Mouse (Mus musculus): ENCODE results near the gene Ankle1.
A peak's percentile ranks its signal among the peaks of the same experiment; 100 is the strongest.

Gene Ankle1

GRCm38 (mm10) chr8:71405401-71406098, at the start of gene Ankle1:
Gene Ankle1 (plus strand): TSS chr8:71406010.
- DNase-seq (ENCODE audit: low read depth, low spot score) = peak; percentile 96

GRCm38 (mm10) chr8:71358026-71358425, 47.8 kb upstream of the Ankle1 start:
- DNase-seq (ENCODE audit: low read depth, low spot score) = peak; percentile 52

GRCm38 (mm10) chr8:71366771-71367528, 38.9 kb upstream of the Ankle1 start, which contains the start of gene Use1:
Gene Use1 (plus strand): TSS chr8:71366848.
- peak; percentile 99 for DNase-seq (ENCODE audit: low read depth, low spot score)

GRCm38 (mm10) chr8:71367529-71368176, 38.2 kb upstream of the Ankle1 start:
- no peak for DNase-seq (ENCODE audit: low read depth, low spot score)

- DNase-seq (ENCODE audit: low read depth, low spot score) = peak; percentile 39
Measured at GRCm38 (mm10) chr8:71368366-71368765, 37.4 kb upstream of the Ankle1 start.

GRCm38 (mm10) chr8:71369040-71369718, 36.6 kb upstream of the Ankle1 start:
- DNase-seq (ENCODE audit: low read depth, low spot score) = no peak

GRCm38 (mm10) chr8:71370711-71371235, 35.0 kb upstream of the Ankle1 start:
- DNase-seq (ENCODE audit: low read depth, low spot score) = peak; percentile 46

- peak; percentile 98 for DNase-seq (ENCODE audit: low read depth, low spot score)
Measured at GRCm38 (mm10) chr8:71371236-71371848, 34.5 kb upstream of the Ankle1 start, which contains the start of gene Ocel1. Gene Ocel1 (plus strand): TSS chr8:71371298.

- DNase-seq (ENCODE audit: low read depth, low spot score) = no peak
Measured at GRCm38 (mm10) chr8:71372427-71372826, 33.4 kb upstream of the Ankle1 start.

- no peak for DNase-seq (ENCODE audit: low read depth, low spot score)
Measured at GRCm38 (mm10) chr8:71373000-71373399, 32.8 kb upstream of the Ankle1 start.

- DNase-seq (ENCODE audit: low read depth, low spot score) = peak; percentile 81
Measured at GRCm38 (mm10) chr8:71374616-71375206, 31.1 kb upstream of the Ankle1 start.

GRCm38 (mm10) chr8:71375581-71376422, 30.0 kb upstream of the Ankle1 start:
- peak; percentile 97 for DNase-seq (ENCODE audit: low read depth, low spot score)

- DNase-seq (ENCODE audit: low read depth, low spot score) = no peak
Measured at GRCm38 (mm10) chr8:71376423-71377030, 29.3 kb upstream of the Ankle1 start.

- no peak for DNase-seq (ENCODE audit: low read depth, low spot score)
Measured at GRCm38 (mm10) chr8:71379008-71379407, 26.8 kb upstream of the Ankle1 start.

- no peak for DNase-seq (ENCODE audit: low read depth, low spot score)
Measured at GRCm38 (mm10) chr8:71379512-71380075, 26.2 kb upstream of the Ankle1 start.

- no peak for DNase-seq (ENCODE audit: low read depth, low spot score)
Measured at GRCm38 (mm10) chr8:71380178-71381171, 25.3 kb upstream of the Ankle1 start.

- peak; percentile 71 for DNase-seq (ENCODE audit: low read depth, low spot score)
Measured at GRCm38 (mm10) chr8:71381421-71381970, 24.3 kb upstream of the Ankle1 start, which contains the start of gene Nr2f6. Gene Nr2f6 (minus strand): TSS chr8:71381960.

All from R1 (cell line).